Mouse (Mus musculus) heart, adult 2 months (tissue): ENCODE data around the gene Pitpnm1.

ENCODE experiments used
- CTCF ChIP-seq: fragments of 200-600 bp; IDR thresholded peaks from 2 replicates; pipeline ENCODE4 v1.8.1; 2022; ENCODE audit warnings: antibody characterized with exemption, mild to moderate bottlenecking, moderate library complexity
- EP300 ChIP-seq: fragments of 200-500 bp; IDR thresholded peaks from 2 replicates; pipeline ENCODE4 v1.6.1; 2011; ENCODE audit warnings: low read depth, low read length, control low read depth; ENCODE audit not compliant: insufficient read depth

DNA sequence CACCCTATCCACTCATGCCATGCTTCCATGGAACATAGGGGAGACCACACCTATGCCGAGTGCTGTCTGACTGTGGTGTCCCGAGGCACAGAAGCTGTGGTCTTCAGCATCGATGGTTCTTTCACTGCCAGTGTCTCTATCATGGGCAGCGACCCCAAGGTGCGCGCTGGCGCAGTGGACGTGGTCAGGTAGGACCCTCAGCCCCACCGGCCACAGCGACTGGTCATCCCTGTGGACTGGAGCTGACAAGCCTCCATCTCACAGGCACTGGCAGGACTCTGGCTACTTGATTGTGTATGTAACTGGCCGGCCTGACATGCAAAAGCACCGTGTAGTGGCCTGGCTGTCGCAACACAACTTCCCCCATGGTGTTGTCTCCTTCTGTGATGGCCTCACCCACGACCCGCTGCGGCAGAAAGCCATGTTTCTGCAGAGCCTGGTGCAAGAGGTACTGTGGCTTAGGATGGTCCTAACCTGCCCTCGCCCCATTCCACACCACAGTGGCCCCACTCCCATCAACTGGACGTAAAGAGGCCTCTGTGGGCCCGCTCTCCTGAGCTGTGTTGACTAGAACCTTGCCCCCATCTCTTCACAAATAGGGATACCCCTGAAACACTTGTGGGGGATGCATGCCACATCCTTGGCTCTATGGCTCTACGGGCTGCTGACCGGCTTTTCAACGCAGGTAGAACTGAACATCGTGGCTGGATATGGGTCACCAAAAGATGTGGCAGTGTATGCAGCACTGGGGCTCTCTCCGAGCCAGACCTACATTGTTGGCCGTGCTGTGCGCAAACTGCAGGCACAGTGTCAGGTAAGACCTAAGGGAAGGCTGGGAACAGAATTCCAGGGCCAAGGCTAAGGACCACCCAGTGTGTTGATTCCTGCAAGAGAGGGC is 12.5 kb downstream of the Pitpnm1 start:
- TF ChIP-seq CTCF: no peak
- TF ChIP-seq EP300: no peak
